Mouse (Mus musculus) midbrain, postnatal 0 days (tissue): ENCODE data around the gene Fbxo42. TPM values are rescaled to one million over a fixed set of nuclear protein-coding genes. Genes with fewer than 3 reads are reported as not detected.
"Not testable (repeated sequence)": the region's sequence is repeated elsewhere in the genome, so short reads cannot be mapped to it uniquely, and the experiment has no call there.

Source experiments
- ATAC-seq: fragments of 200-750 bp; cut with Nextera tagmentation; 2 replicates; pipeline ENCODE4 v1.8.0; 2017; ENCODE audit warnings: moderate number of reproducible peaks, mild to moderate bottlenecking, moderate TSS enrichment, moderate library complexity; ENCODE audit not compliant: low FRiP score
- DNase-seq: peaks from one replicate; pipeline ENCODE4 v3.0.0-alpha.2; 2015; ENCODE audit warnings: low spot score
- H3K27ac ChIP-seq: fragments of 300-500 bp; sonication (generic); 2 replicates; pipeline ENCODE4 v1.5.1; 2014; ENCODE audit warnings: low read depth, mild to moderate bottlenecking, low read length, mixed read lengths
- H3K27me3 ChIP-seq: fragments of 300-500 bp; sonication (generic); 2 replicates; pipeline ENCODE4 v1.6.1; 2014; ENCODE audit warnings: low read length, control low read depth, mixed read lengths; ENCODE audit not compliant: insufficient read depth
- H3K36me3 ChIP-seq: fragments of 300-500 bp; sonication (generic); 2 replicates; pipeline ENCODE4 v1.6.1; 2014; ENCODE audit warnings: low read length, control low read depth, mixed read lengths; ENCODE audit not compliant: insufficient read depth
- H3K4me1 ChIP-seq: fragments of 300-500 bp; sonication (generic); 2 replicates; pipeline ENCODE4 v1.6.1; 2014; ENCODE audit warnings: mild to moderate bottlenecking, control low read depth, antibody characterized with exemption, low read length, mixed read lengths; ENCODE audit not compliant: insufficient read depth
- H3K4me2 ChIP-seq: fragments of 300-500 bp; sonication (generic); 2 replicates; pipeline ENCODE4 v1.6.1; 2014; ENCODE audit warnings: low read depth, mild to moderate bottlenecking, low read length, mixed read lengths; ENCODE audit not compliant: poor library complexity, severe bottlenecking
- H3K4me3 ChIP-seq: fragments of 300-500 bp; sonication (generic); 2 replicates; pipeline ENCODE4 v1.5.1; 2014; ENCODE audit warnings: low read depth, mild to moderate bottlenecking, low read length, moderate library complexity
- H3K9ac ChIP-seq: fragments of 300-500 bp; sonication (generic); replicated peaks from 2 replicates; pipeline ENCODE4 v1.6.1; 2014; ENCODE audit warnings: mild to moderate bottlenecking, low read length, moderate library complexity, mixed read lengths; ENCODE audit not compliant: poor library complexity, severe bottlenecking
- H3K9me3 ChIP-seq: fragments of 300-500 bp; sonication (generic); 2 replicates; pipeline ENCODE4 v1.6.1; 2016; ENCODE audit warnings: low read length, control low read depth
- CTCF ChIP-seq: IDR thresholded peaks from 2 replicates; pipeline ENCODE4 v1.5.1; 2016; ENCODE audit warnings: antibody characterized with exemption, mild to moderate bottlenecking
- WGBS: fragments of 180-500 bp; shearing (Covaris S2); extraction: QIAGEN DNeasy Blood & Tissue Kit; methylation state at CpG from one replicate; pipeline ENCODE4 v1.1.7; 2014; 5-methylcytosine and 5-hydroxymethylcytosine counted together
- polyA plus RNA-seq: library from polyadenylated mRNA; unstranded; fragments of >200 nt; fragmentation: Nextera tagmentation; extraction: Ambion mirVana; gene quantifications from 2 replicates; pipeline ENCODE4 v1.2.1, GENCODE M21; 2015
- total RNA-seq: library from RNA; depleted of rRNA; stranded (reverse); fragments of >200 nt; gene quantifications from 2 replicates; pipeline ENCODE4 v1.2.3, GENCODE M21; 2014

Fbxo42 gene
- total and polyA plus RNA-seq, 2 experiments from 2014 or later: 17.7 to 26.6 TPM

DNA sequence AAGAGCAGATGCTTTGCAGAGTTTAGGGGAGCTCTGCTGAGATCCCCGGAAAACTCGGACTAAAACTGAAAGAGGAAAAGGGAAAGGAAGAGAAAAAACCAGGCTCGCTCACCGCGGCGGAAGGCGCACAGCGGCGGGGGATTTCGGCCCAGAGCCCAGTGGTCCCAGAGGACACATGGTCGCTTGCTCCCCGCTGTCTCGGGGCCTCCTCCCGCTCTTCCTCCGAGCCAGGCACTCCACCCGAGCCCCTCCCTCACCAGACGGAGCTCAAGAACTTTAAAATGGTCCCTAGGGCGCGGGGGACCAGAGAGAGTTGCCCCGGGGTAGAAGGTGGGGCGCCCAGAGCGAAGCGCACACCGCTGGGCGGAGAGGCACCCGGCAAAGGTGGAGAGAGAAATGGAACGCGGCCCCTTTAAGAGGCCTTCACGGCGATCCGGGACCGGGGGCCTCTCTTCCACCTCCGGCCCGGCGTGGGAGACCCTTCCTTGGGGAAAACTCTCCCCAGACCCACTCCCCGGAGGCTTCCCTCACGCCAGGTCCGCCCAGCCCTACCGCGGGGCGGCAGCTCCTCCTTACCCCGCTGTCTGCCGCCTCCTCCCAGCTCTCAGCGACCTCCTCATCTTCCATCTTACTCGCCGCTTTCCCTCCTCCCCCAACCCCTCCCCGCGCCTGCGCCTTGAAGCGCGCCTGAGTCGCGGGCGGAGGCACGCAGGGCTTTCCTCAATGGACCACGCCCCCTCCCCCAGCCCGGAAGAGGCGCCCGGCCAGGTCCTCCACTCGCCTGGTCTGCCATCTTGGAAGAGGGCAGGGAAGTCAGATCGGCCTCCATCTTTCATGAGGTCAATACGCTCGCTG is 8.4 kb upstream of the Fbxo42 start, which contains the start of gene Szrd1:
Gene Szrd1 (minus strand): TSS at position 660 of the 855 bp plus-strand sequence.
- peak; percentile 99 for DNase-seq
- no peaks in the 10 kb centered on the region for H3K9me3 ChIP-seq
- H3K27me3 ChIP-seq: no peaks in the 10 kb centered on the region
- H3K4me3 ChIP-seq: peak within 1 kb of the TSS; percentile 86
- peak within 1 kb of the TSS; percentile 86 for H3K27ac ChIP-seq
- TF ChIP-seq CTCF: peak; percentile 1; the same call in 1 of the 2 replicates
- peaks cover 10% of the 10 kb centered on the region; the same call in 1 of the 2 replicates for H3K4me1 ChIP-seq
- under 1% methylated on average over 56 of the region's 63 CpGs for WGBS
- peak; percentile 96 for ATAC-seq
- H3K4me2 ChIP-seq: peak within 1 kb of the TSS; percentile 82
- no peaks in the 10 kb centered on the region for H3K36me3 ChIP-seq
- peak within 1 kb of the TSS; percentile 79 for H3K9ac ChIP-seq

- WGBS: 86% methylated on average over 9 of the region's 9 CpGs
- not testable (repeated sequence) for DNase-seq
Measured at GRCm38 (mm10) chr4:141140354-141140753, 7.4 kb upstream of the Fbxo42 start.

DNA sequence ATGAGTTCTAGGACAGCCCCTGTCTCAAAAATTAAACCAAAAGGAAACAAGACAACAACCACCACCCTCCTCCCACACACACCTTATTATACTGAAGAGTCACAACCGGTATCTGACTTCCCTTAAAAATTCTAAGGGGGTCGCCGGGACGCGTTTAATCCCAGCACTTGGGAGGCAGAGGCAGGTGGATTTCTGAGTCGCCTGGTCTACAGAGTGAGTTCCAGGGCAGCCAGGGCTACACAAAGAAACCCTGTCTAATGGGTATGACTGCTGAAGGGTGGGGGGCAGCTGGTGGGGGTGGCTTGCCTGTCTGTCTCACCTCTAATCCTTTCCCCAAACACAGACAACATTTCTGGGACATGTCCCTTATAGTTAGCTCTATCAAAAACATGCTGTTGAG is 6.7 kb upstream of the Fbxo42 start:
- TF ChIP-seq CTCF: no peak
- ATAC-seq (no peak), DNase-seq (no peak)
- Histone ChIP-seq H3K27ac (no peak overlapping the region), H3K9me3 (no peaks in the 10 kb centered on the region), H3K4me1 (peaks cover 10% of the 10 kb centered on the region; the same call in 1 of the 2 replicates), H3K36me3 (no peaks in the 10 kb centered on the region), H3K4me3 (no peak overlapping the region), H3K4me2 (no peak overlapping the region), H3K27me3 (no peaks in the 10 kb centered on the region), H3K9ac (no peak overlapping the region)
- 91% methylated on average over 6 of the region's 6 CpGs for WGBS

More at GRCm38 (mm10) chr4:141140354-141140753, 7.4 kb upstream of the Fbxo42 start:
- H3K36me3 ChIP-seq, H3K4me2 ChIP-seq, H3K4me3 ChIP-seq, H3K9me3 ChIP-seq, H3K9ac ChIP-seq, H3K4me1 ChIP-seq, H3K27me3 ChIP-seq, ATAC-seq, H3K27ac ChIP-seq: not testable (repeated sequence)

DNA sequence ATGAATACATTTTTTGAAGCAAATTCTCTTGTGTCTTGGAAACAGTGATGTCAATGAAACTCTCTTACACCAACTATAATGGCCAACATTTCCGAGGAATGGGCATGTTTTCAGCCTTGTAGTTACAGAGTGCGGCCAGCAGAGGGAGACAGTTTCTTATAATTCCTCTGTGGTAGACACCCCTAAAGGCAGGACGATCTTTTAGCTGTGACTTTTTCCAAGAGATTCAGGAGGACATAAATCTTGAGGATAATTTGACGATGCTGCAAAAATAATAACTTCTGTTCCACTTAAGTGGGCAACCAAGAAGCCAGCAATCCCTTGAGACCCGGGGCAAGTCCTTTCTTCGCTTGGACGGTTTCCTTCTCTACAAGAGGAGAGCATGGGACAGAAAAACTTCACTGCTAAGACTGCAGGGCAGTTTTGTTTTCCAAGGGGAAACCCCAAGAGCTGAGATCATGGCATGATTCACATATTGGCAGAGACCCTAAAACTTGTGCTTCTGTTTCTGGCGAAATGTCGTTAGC is 5.4 kb upstream of the Fbxo42 start:
- no peaks in the 10 kb centered on the region for H3K27me3 ChIP-seq
- no peaks in the 10 kb centered on the region for H3K9me3 ChIP-seq
- no peaks in the 10 kb centered on the region for H3K36me3 ChIP-seq
- ATAC-seq: no peak
- no peak overlapping the region for H3K4me2 ChIP-seq
- H3K4me3 ChIP-seq: no peak overlapping the region
- 0 out of 2 replicates have a peak, but pooled peaks cover 6% of the 10 kb centered on the region for H3K4me1 ChIP-seq
- peak; percentile 91 for TF ChIP-seq CTCF
- 28% methylated on average over 9 of the region's 9 CpGs for WGBS
- H3K9ac ChIP-seq: no peak overlapping the region
- DNase-seq: peak; percentile 79
- H3K27ac ChIP-seq: no peak overlapping the region

GRCm38 (mm10) chr4:141145124-141145523 is 2.6 kb upstream of the Fbxo42 start:
- H3K27ac ChIP-seq, H3K4me1 ChIP-seq, H3K9ac ChIP-seq, H3K36me3 ChIP-seq, H3K4me2 ChIP-seq, H3K9me3 ChIP-seq, H3K4me3 ChIP-seq, ATAC-seq, H3K27me3 ChIP-seq, DNase-seq: not testable (repeated sequence)
- 95% methylated on average over 8 of the region's 16 CpGs for WGBS

GRCm38 (mm10) chr4:141146491-141147033 is 1.2 kb upstream of the Fbxo42 start:
- H3K4me2 ChIP-seq: no peak overlapping the region
- 97% methylated on average over 6 of the region's 6 CpGs for WGBS
- ATAC-seq: no peak

More at GRCm38 (mm10) chr4:141146491-141147033, 1.2 kb upstream of the Fbxo42 start:
- H3K9me3 ChIP-seq: no peaks in the 10 kb centered on the region
- no peaks in the 10 kb centered on the region for H3K36me3 ChIP-seq
- no peak overlapping the region for H3K4me3 ChIP-seq
- H3K27ac ChIP-seq: no peak overlapping the region
- H3K27me3 ChIP-seq: no peaks in the 10 kb centered on the region
- TF ChIP-seq CTCF: no peak
- DNase-seq: no peak
- H3K4me1 ChIP-seq: peaks cover 5% of the 10 kb centered on the region
- no peak overlapping the region for H3K9ac ChIP-seq
